Mouse (Mus musculus) heart, postnatal 25 days (tissue): ENCODE measurements around the gene Myh11. TPM values are rescaled to one million over a fixed set of nuclear protein-coding genes. Genes with fewer than 3 reads are reported as not detected.

Experiments used
- DNase-seq: peaks from one replicate; pipeline ENCODE4 v3.0.0; 2022; ENCODE audit warnings: low spot score
- intact Hi-C: fragments of 180-260 bp; cut with DNase I; formaldehyde crosslinking; loops from one replicate; pipeline ENCODE4 v1.15.1; 2025
- total RNA-seq, 2 experiments: library from RNA; stranded (reverse); gene quantifications; 2 replicates each; pipeline ENCODE4 v1.2.3; 2021

Myh11 gene
- total RNA-seq, result 10 to 100 TPM; 19.5 to 30.0 TPM

- peak; percentile 46 for DNase-seq
- intact Hi-C loops, result loop anchor here (2.0 kb wide), 1 partner anchor 54 kb away; no protein-coding TSS in a partner anchor
These were observed at the start of gene Myh11 for GRCm38 (mm10) chr16:14291223-14291622. TSS of gene Myh11 (minus strand) at chr16:14291372.

- intact Hi-C loops, result no loop called here
These were observed 37.0 kb upstream of the Myh11 start for GRCm38 (mm10) chr16:14328156-14328555.

GRCm38 (mm10) chr16:14320494-14320893 is 29.3 kb upstream of the Myh11 start:
- intact Hi-C loops, result no loop called here
- DNase-seq, result no peak

More at GRCm38 (mm10) chr16:14328156-14328555, 37.0 kb upstream of the Myh11 start:
- DNase-seq, result no peak

GRCm38 (mm10) chr16:14319681-14320080 is 28.5 kb upstream of the Myh11 start:
- intact Hi-C loops, result loop anchor here (10.0 kb wide), 1 partner anchor 415 kb away; the partner anchor contains the start of genes Mpv17l and Pdxdc1
- DNase-seq, result no peak

- DNase-seq, result peak; percentile 93
- intact Hi-C loops, result loop anchor here (10.0 kb wide), 1 partner anchor 412 kb away; the partner anchor contains the start of genes Mpv17l and Pdxdc1
These were observed 26.0 kb upstream of the Myh11 start, which contains the start of gene Fopnl for GRCm38 (mm10) chr16:14316884-14317876. TSS of gene Fopnl (minus strand) at chr16:14317405.

- DNase-seq, result no peak
- intact Hi-C loops, result loop anchor here (5.0 to 10.0 kb wide), 2 partner anchors 76 to 408 kb away; partner anchors contain the start of genes Mpv17l and Pdxdc1
These were observed 21.7 kb upstream of the Myh11 start for GRCm38 (mm10) chr16:14312914-14313313.

GRCm38 (mm10) chr16:14311371-14311770 is 20.2 kb upstream of the Myh11 start:
- intact Hi-C loops, result loop anchor here (5.0 to 10.0 kb wide), 2 partner anchors 74 to 407 kb away; partner anchors contain the start of genes Mpv17l and Pdxdc1
- no peak for DNase-seq

GRCm38 (mm10) chr16:14309833-14310232 is 18.7 kb upstream of the Myh11 start:
- DNase-seq, result no peak
- intact Hi-C loops, result loop anchor here (5.0 to 10.0 kb wide), 2 partner anchors 73 to 405 kb away; partner anchors contain the start of genes Mpv17l and Pdxdc1

GRCm38 (mm10) chr16:14308245-14309073 is 17.3 kb upstream of the Myh11 start:
- intact Hi-C loops, result no loop called here
- DNase-seq, result no peak

GRCm38 (mm10) chr16:14307373-14307772 is 16.2 kb upstream of the Myh11 start:
- no peak for DNase-seq
- intact Hi-C loops, result no loop called here

GRCm38 (mm10) chr16:14306451-14306850 is 15.3 kb upstream of the Myh11 start:
- intact Hi-C loops, result no loop called here
- no peak for DNase-seq

GRCm38 (mm10) chr16:14304791-14305190 is 13.6 kb upstream of the Myh11 start:
- DNase-seq, result no peak
- intact Hi-C loops, result loop anchor here (5.0 kb wide), 1 partner anchor 143 kb away; no protein-coding TSS in a partner anchor

- intact Hi-C loops, result loop anchor here (5.0 kb wide), 1 partner anchor 144 kb away; no protein-coding TSS in a partner anchor
- no peak for DNase-seq
These were observed 12.5 kb upstream of the Myh11 start for GRCm38 (mm10) chr16:14303676-14304075.

GRCm38 (mm10) chr16:14303148-14303547 is 12.0 kb upstream of the Myh11 start:
- intact Hi-C loops, result loop anchor here (5.0 kb wide), 1 partner anchor 144 kb away; no protein-coding TSS in a partner anchor
- no peak for DNase-seq

GRCm38 (mm10) chr16:14298461-14298860 is 7.3 kb upstream of the Myh11 start:
- intact Hi-C loops, result no loop called here

GRCm38 (mm10) chr16:14297746-14298145 is 6.6 kb upstream of the Myh11 start:
- DNase-seq, result no peak
- intact Hi-C loops, result no loop called here

More at GRCm38 (mm10) chr16:14298461-14298860, 7.3 kb upstream of the Myh11 start:
- DNase-seq, result no peak

GRCm38 (mm10) chr16:14297137-14297536 is 6.0 kb upstream of the Myh11 start:
- DNase-seq, result no peak
- intact Hi-C loops, result no loop called here

GRCm38 (mm10) chr16:14296544-14297124 is 5.5 kb upstream of the Myh11 start:
- intact Hi-C loops, result no loop called here
- DNase-seq, result no peak

- no peak for DNase-seq
- intact Hi-C loops, result no loop called here
These were observed 4.1 kb upstream of the Myh11 start for GRCm38 (mm10) chr16:14295291-14295690.
